Mouse (Mus musculus) liver, embryonic 15.5 days (tissue): ENCODE data around the gene Btbd9. TPM values are rescaled to one million over a fixed set of nuclear protein-coding genes. Genes with fewer than 3 reads are reported as not detected.

Source experiments
- ATAC-seq: fragments of 200-750 bp; cut with Nextera tagmentation; 2 replicates; pipeline ENCODE4 v1.8.0; 2017; ENCODE audit warnings: moderate number of reproducible peaks, mild to moderate bottlenecking, moderate library complexity; ENCODE audit not compliant: insufficient read depth
- H3K27ac ChIP-seq: fragments of 300-500 bp; sonication (generic); replicated peaks from 2 replicates; pipeline ENCODE4 v1.5.1; 2015; ENCODE audit warnings: mild to moderate bottlenecking, inconsistent platforms
- H3K27me3 ChIP-seq: fragments of 300-500 bp; sonication (generic); 2 replicates; pipeline ENCODE4 v1.6.1; 2015; ENCODE audit warnings: mild to moderate bottlenecking, inconsistent platforms
- H3K36me3 ChIP-seq: fragments of 300-500 bp; sonication (generic); replicated peaks from 2 replicates; pipeline ENCODE4 v1.6.1; 2015; ENCODE audit warnings: moderate library complexity, mild to moderate bottlenecking, inconsistent platforms
- H3K4me1 ChIP-seq: fragments of 300-500 bp; sonication (generic); replicated peaks from 2 replicates; pipeline ENCODE4 v1.6.1; 2015; ENCODE audit warnings: inconsistent platforms
- H3K4me2 ChIP-seq: fragments of 300-500 bp; sonication (generic); 2 replicates; pipeline ENCODE4 v1.6.1; 2015; ENCODE audit warnings: moderate library complexity, mild to moderate bottlenecking, inconsistent platforms
- H3K4me3 ChIP-seq: fragments of 300-500 bp; sonication (generic); replicated peaks from 2 replicates; pipeline ENCODE4 v1.5.1; 2015; ENCODE audit warnings: mild to moderate bottlenecking, inconsistent platforms
- H3K9ac ChIP-seq: fragments of 300-500 bp; sonication (generic); 2 replicates; pipeline ENCODE4 v1.6.1; 2015; ENCODE audit warnings: moderate library complexity, mild to moderate bottlenecking, inconsistent platforms
- H3K9me3 ChIP-seq: fragments of 300-500 bp; sonication (generic); replicated peaks from 2 replicates; pipeline ENCODE4 v1.6.1; 2016; ENCODE audit warnings: inconsistent platforms
- WGBS: fragments of 180-500 bp; shearing (Covaris S2); methylation state at CpG from one replicate; pipeline ENCODE4 v1.1.7; 2015; ENCODE audit warnings: mixed read lengths; ENCODE audit not compliant: insufficient replicate concordance; 5-methylcytosine and 5-hydroxymethylcytosine counted together
- polyA plus RNA-seq: library from polyadenylated mRNA; unstranded; fragments of >200 nt; fragmentation: Nextera tagmentation; extraction: Ambion mirVana; gene quantifications from 2 replicates; pipeline ENCODE4 v1.2.1, GENCODE M21; 2015

Gene Btbd9
- polyA plus RNA-seq, 1 experiment from 2014 or later = 12.2 TPM

- Histone ChIP-seq H3K4me3 (no peak overlapping the region), H3K4me1 (peaks cover 7% of the 10 kb centered on the region; the same call in 1 of the 2 replicates), H3K4me2 (no peak overlapping the region), H3K9ac (no peak overlapping the region), H3K36me3 (peaks cover 15% of the 10 kb centered on the region; the same call in 1 of the 2 replicates), H3K27ac (no peak overlapping the region), H3K27me3 (no peaks in the 10 kb centered on the region), H3K9me3 (no peaks in the 10 kb centered on the region)
- ATAC-seq = no peak
- 35% methylated on average over 12 of the region's 12 CpGs for WGBS
Observed at GRCm38 (mm10) chr17:30197280-30198030, 378.8 kb downstream of the Btbd9 start.

DNA sequence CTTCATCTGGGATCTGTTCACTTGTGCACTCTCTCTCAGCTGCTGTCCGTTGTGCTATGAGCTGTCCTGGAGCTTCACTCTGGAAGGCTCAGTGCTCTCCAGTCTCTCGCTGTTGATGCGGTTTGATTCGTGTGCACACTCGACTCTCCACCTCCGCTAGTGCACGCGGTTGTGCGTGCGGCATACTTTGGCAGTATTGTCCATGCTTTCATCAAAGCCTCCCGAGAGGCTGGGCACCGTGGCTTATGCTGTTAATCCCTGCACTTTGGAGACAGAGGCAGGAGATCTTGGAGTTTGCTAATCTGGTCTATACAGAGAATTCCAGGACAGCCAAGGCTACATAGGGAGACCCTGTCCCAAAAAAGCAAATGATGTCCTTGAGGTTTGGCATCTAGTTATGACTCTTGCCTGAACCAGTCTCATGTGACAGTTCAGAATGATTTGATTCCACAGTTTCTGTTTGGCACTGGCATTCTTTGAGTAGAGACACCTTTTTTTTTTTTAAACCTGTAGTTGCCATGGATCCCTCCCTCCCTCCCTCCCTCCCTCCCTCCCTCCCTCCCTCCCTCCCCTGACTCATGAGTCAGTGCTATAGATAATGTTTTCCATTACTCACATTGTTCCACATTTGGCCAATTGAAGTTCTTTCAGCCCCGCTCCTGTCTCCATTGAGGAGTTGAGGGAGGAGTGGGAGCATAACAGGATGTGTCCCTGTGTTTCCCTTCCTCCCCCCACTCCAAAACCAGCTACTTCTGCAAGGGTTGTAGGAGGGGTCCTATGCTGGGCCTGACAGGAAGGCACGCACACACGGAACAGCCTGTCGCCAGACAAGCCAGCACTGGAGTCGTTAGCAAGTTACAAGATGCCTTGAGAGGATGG, 379.6 kb downstream of the Btbd9 start:
- Histone ChIP-seq H3K4me3 (no peak overlapping the region), H3K4me2 (no peak overlapping the region), H3K36me3 (peaks cover 17% of the 10 kb centered on the region; the same call in 1 of the 2 replicates), H3K27ac (no peak overlapping the region), H3K9me3 (no peaks in the 10 kb centered on the region), H3K9ac (no peak overlapping the region), H3K27me3 (no peaks in the 10 kb centered on the region), H3K4me1 (peaks cover 7% of the 10 kb centered on the region; the same call in 1 of the 2 replicates)
- WGBS = 75% methylated on average over 17 of the region's 17 CpGs
- ATAC-seq = no peak

DNA sequence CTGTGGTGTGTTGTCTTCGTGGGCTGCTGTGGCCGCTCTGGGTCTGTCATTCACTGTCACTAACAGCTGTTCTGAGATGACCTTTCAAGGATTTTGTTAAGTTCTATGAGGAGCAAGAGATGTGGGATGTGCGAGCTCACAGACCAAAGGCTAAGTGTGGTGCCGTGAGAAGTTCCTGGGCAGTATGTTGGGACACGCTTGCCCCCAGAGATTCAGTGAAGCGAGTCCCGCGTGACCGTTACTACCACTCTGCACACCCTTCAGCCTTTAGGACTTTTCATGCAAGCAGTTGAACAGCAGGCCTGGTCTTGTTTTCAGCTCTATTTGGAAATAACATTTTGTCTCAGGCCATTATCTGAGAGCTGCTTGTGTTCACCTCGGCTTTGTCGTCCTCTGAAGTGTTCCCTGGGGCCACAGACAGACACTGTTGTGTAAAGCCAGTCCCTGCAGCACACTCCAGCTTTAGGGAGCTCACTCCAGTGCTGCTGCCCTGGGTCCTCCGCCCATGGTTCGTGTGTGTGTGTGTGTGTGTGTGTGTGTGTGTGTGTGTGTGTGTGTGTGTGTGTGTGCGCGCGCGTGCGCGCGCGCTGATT, 380.6 kb downstream of the Btbd9 start:
- Histone ChIP-seq H3K27ac (no peak overlapping the region), H3K9ac (no peak overlapping the region), H3K4me3 (no peak overlapping the region), H3K4me1 (peaks cover 7% of the 10 kb centered on the region; the same call in 1 of the 2 replicates), H3K9me3 (no peaks in the 10 kb centered on the region), H3K4me2 (no peak overlapping the region), H3K36me3 (peaks cover 17% of the 10 kb centered on the region; the same call in 1 of the 2 replicates), H3K27me3 (no peaks in the 10 kb centered on the region)
- WGBS = 88% methylated on average over 21 of the region's 21 CpGs
- ATAC-seq = no peak

- no peak; the same call in 1 of the 2 replicates for ATAC-seq
- Histone ChIP-seq H3K4me1 (peaks cover 7% of the 10 kb centered on the region; the same call in 1 of the 2 replicates), H3K36me3 (peaks cover 17% of the 10 kb centered on the region; the same call in 1 of the 2 replicates), H3K27me3 (no peaks in the 10 kb centered on the region), H3K4me2 (no peak overlapping the region), H3K9ac (no peak overlapping the region), H3K4me3 (no peak overlapping the region), H3K9me3 (no peaks in the 10 kb centered on the region), H3K27ac (no peak overlapping the region)
- WGBS = 70% methylated on average over 11 of the region's 11 CpGs
Observed at GRCm38 (mm10) chr17:30194629-30195445, 381.5 kb downstream of the Btbd9 start.

GRCm38 (mm10) chr17:30194091-30194490, 382.2 kb downstream of the Btbd9 start:
- Histone ChIP-seq H3K4me2 (no peak overlapping the region), H3K9me3 (no peaks in the 10 kb centered on the region), H3K27me3 (no peaks in the 10 kb centered on the region), H3K4me1 (peaks cover 7% of the 10 kb centered on the region; the same call in 1 of the 2 replicates), H3K4me3 (no peak overlapping the region), H3K27ac (no peak overlapping the region), H3K36me3 (peaks cover 17% of the 10 kb centered on the region; the same call in 1 of the 2 replicates), H3K9ac (no peak overlapping the region)
- ATAC-seq = no peak
- 65% methylated on average over 3 of the region's 3 CpGs for WGBS

DNA sequence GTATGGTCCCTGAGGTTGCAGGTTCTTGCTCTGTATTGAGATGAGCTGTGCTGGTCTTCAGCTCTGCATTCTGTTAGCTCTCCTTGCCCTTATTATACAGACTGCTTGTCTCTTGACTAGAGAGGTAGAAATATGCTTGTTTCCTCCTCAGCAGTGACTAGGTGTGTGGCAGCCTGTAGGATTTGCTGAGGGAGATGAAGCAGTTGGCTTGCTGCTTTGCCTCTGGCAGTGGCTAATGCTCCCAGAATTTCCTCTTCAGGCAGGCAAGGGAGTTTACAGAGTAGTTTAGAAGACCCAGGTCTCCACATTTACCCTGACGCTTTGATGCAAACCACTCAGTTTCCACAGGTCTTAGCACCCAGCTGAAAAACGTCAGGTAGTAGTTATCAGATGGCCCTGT, 382.7 kb downstream of the Btbd9 start:
- ATAC-seq = no peak
- no peak overlapping the region for H3K9ac ChIP-seq
- no peaks in the 10 kb centered on the region for H3K27me3 ChIP-seq
- H3K4me1 ChIP-seq = peaks cover 7% of the 10 kb centered on the region; the same call in 1 of the 2 replicates
- no peak overlapping the region for H3K4me3 ChIP-seq
- no peak overlapping the region for H3K27ac ChIP-seq
- H3K4me2 ChIP-seq = no peak overlapping the region
- H3K9me3 ChIP-seq = no peaks in the 10 kb centered on the region
- H3K36me3 ChIP-seq = peaks cover 17% of the 10 kb centered on the region; the same call in 1 of the 2 replicates
- WGBS = 50% methylated on average over 2 of the region's 2 CpGs

DNA sequence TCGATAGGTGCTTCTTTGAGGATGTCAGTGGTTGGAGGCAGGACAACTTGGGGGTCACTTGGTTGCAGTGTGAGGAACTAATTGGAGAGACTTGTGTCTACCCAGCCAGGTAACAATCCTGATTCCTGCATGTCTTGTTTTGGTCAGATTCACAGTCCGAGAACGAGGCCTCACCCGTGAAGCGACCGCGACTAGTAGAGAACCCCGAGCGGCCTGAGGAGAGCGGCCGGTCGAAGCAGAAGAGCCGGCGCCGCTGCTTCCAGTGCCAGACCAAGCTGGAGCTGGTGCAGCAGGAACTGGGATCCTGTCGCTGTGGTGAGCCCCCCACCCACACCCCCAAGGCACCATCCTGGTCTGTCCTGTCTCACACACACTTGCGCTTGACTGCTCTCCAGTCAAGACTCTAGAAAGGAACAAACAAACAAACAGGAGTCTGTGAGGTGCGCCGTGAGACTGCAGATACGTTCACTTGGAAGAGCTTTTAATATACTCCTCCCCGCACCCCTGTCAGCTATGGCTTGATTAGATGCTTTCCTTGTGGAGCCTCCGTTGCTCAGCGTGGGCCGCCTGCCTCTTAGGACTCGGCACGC, 383.8 kb downstream of the Btbd9 start:
- 90% methylated on average over 26 of the region's 26 CpGs for WGBS
- 0 out of 2 replicates have a peak, but pooled peaks cover 5% of the 10 kb centered on the region for H3K4me1 ChIP-seq
- ATAC-seq = no peak
- H3K4me2 ChIP-seq = no peak overlapping the region
- H3K27ac ChIP-seq = no peak overlapping the region
- no peak overlapping the region for H3K9ac ChIP-seq
- H3K36me3 ChIP-seq = peaks cover 14% of the 10 kb centered on the region; the same call in 1 of the 2 replicates
- H3K4me3 ChIP-seq = no peak overlapping the region
- no peaks in the 10 kb centered on the region for H3K9me3 ChIP-seq
- H3K27me3 ChIP-seq = no peaks in the 10 kb centered on the region

DNA sequence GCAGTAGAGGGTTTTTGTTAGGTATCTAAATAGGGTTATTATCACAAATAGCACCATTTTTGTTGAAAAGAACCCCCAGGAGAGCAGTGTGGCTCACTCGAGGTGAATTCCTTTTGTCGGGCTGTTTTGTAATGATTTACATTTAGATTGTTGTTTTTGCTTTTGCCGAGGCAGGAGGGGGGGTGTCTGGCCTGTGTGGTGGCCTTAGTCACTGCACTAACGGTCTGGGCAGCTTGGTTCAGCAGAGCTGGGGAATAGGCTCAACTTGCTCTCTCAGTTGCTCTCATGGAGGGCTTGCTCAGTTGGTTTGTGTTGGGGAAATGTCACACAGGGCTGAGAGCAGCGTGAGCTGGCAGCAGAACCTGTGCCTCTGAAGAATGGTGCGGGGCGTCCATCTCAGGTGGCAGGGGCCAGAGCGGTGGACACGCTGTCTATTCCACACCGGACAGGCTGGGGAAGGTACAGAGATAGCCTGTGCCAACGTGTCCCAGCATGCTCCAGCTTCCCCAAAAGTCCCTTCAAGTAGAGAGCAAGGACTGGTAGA, 385.1 kb downstream of the Btbd9 start:
- Histone ChIP-seq H3K4me2 (no peak overlapping the region), H3K4me3 (no peak overlapping the region), H3K27ac (no peak overlapping the region), H3K36me3 (peaks cover 14% of the 10 kb centered on the region; the same call in 1 of the 2 replicates), H3K9me3 (no peaks in the 10 kb centered on the region), H3K9ac (no peak overlapping the region), H3K27me3 (no peaks in the 10 kb centered on the region), H3K4me1 (0 out of 2 replicates have a peak, but pooled peaks cover 5% of the 10 kb centered on the region)
- no peak for ATAC-seq
- 76% methylated on average over 11 of the region's 11 CpGs for WGBS

- Histone ChIP-seq H3K27ac (no peak overlapping the region), H3K27me3 (no peaks in the 10 kb centered on the region), H3K9ac (no peak overlapping the region), H3K9me3 (no peaks in the 10 kb centered on the region), H3K4me3 (no peak overlapping the region), H3K36me3 (peaks cover 11% of the 10 kb centered on the region; the same call in 1 of the 2 replicates), H3K4me2 (no peak overlapping the region), H3K4me1 (no peaks in the 10 kb centered on the region)
- 64% methylated on average over 20 of the region's 20 CpGs for WGBS
- ATAC-seq = no peak
Observed at GRCm38 (mm10) chr17:30188031-30188981, 388.0 kb downstream of the Btbd9 start.
